Mouse (Mus musculus) frontal cortex, postnatal 25 days (tissue): ENCODE measurements around the gene Appl2.

Experiments
- DNase-seq, 2 experiments: peaks; one replicate each; pipeline ENCODE4 v3.0.0; 2022; ENCODE audit warnings: low spot score in 2 of 2

The Appl2 gene

DNA sequence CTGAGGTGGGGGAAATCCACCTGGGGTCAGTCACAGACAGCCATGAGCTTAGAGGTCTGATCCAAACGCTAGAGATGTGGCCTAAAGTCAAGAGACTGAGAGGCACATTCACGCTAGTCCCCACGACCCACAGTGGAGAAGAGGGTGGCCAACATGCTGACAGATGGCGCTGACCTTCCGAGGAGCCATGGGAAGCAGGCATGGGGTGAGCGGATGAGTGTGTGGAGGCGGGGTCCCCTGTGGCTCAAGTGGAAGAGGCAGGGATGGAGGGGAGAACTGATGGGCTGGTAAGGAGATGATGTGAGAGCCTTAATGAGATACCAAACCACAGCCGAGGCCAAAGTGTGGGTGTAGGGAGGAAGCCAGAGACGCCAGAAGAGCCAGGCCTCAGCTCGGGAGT is 16.8 kb downstream of the Appl2 start:
- no peak for DNase-seq

DNA sequence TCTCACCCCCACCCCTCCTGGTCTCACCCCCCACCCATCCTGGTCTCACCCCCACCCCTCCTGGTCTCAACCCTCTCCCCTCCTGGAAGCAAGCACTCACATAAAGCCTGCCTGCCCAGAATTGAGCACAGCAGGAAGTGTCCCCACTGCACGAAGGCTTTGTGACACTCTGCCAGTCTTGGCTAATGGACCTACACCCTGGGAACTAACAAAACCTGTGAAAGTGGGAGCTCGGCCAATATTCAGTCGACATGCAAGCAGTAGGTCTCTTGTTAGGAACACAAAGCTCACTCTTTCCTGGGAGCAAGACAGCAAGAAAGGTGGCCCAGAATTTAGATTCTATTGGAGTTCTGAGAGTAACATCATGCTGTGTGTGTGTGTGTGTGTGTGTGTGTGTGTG is 17.6 kb downstream of the Appl2 start:
- DNase-seq = no peak

DNA sequence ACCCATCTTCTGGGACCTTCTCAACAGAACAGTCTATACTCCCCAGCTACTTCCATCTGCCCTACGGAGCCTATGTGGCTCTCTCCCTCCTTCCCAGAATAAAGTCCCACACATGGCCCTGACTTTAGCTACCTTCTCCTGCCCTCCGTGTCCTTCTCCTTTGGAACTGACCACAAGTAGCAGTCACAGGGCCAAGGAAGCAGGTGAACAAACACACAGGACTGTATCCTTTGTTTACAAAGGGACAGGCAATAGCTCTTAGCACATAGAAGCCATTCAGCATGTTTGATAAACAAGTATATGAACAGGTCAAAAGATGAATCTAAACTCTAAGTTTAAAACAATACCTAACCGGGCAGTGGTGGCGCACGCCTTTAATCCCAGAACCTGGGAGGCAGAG is 18.7 kb downstream of the Appl2 start:
- DNase-seq = no peak

DNA sequence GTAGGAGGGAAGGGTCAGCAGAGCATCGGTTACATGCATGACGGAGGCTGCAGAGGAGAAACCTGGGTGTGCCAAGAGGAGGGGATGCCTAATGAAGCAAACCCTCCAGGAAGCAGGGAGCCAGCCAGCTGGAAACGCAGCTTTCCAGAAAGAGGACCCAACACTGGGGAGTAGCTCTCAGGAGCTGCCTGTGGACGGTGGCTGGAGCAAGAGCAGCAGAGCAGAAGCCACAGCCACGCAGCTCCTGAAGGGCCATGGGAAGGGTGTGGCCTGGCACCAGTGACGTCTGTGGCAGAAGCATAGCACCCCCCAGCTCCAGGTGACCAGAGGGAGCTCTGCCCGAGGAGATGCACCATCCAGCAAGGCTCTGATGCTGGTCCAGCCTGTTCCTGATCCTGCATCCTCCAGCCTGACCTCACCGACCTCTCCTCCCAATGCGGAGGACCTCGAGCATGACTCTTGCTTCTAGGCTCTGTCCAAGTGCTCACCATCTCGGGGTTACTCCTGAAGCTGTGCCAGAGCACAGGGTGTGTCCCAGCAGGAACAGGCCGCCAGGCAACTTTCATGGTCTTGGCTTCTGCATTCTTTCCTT is 19.3 kb downstream of the Appl2 start:
- no peak for DNase-seq

DNA sequence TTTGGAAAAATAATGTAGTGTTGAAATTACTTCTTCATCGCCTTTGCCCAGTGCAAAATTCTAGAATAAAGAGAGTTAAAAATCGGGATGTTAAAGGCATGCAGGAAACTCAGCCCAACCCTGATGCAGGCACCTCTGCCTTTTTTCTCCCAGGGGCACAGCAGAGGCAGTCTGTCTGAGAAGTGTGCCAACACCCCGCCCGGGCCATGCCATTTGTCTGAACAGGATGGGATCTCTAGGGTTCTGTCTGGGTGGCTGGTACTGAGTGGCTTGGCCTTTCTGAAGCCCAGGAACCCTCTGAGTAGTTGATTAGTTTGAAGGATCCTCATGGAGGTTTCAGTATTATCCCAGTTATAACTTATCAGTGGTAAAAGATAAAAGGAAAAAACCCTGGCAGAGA is 20.3 kb downstream of the Appl2 start:
- DNase-seq = no peak

DNA sequence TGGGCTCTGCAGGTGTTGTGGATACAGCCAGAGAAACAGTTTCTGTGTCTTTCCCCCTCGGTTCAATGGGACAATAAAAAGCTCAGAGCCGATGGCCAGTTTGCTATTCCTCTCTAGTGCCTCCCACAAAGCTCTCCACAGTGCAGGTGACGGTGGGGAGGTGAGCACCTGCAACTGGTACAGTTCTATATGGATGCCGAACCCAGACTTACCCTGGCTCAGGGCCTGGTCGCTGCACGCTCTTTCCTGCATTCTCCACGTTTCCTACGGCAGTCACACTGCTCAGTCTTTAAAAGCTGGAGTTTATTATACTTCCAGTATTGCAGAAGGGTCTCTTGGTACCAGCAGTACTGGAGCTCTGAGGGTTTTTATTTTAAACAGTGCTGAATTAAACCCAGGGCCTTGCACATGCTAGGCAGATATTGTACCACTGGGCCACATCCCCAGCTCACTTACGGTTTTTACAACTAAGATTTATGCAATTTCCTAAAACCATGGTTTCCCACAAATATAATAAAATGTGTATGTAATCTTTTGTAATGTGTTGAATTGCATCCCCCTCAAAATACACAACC is 21.3 kb downstream of the Appl2 start:
- no peak for DNase-seq

DNA sequence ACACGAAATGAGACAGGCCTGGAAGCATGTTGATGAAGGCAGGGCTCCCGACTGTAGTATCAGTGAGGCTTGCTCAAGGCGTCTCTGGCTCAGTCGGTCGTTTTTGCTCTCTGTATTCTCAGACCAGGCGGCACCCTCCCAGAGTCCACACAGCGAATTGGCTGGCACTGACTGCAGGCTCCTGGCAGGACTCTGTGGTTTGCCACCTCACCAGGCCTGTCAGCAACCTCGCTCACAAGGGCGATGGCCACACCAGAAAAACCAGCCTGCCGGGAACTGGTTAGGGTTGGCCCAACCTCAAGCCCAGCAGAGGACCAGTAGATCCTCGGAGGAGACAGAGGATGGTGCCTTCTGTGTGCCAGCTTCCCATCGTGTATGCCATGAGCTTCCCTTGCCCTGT is 23.7 kb downstream of the Appl2 start:
- DNase-seq = no peak

DNA sequence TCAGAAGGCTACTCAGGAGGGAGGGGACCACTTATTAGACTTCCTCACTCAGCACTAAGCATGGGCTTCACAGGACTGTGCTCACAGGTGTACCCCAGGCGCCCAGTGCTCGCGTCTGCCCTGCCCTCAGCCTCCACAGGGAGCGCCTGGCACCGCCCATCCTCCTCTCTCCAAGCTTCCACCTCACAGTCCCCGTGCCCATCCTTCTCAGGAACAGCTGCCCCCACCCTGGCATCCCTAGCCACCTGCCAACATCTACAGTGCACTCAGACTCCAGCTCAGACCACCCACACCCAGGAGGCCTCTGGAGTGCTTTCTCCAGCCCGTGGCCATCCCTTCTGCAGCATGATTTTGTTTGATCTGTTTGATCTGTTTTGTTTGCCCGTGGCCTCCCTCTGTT is 24.5 kb downstream of the Appl2 start:
- DNase-seq = no peak

DNA sequence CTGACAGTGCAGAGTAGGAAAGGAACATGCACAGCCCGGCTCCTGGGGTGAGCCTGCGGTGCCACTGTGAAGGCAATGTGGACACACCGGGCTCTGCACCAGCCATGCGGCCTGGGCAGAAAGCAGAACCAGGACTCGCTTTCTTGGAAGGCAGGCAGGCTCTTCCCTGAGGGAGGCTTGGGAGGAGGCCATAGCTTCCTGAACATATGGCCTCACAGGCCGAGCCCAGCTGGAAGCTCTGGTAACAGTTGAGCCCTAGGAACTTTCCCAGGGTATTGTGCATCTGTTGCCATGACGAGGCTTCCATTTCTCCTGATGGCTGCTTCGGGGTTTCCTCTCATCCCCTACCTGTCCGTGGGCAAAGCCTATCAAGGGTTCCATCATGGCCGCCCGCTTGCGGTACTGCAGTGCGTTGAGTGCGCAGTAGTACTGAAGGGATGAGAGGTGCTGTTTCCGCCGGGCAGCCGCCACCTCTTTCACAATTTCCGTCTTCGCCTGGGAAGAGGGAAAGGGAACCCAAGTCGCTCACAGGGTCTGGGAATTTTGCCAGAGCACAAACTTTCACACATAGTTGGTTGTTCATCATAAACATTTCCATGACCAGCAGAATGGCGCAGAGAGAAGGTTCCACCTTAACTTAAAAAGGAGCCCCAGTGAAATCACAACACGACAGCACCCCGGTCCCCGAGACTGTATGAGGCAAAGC is 28.0 kb downstream of the Appl2 start:
- DNase-seq = no peak

DNA sequence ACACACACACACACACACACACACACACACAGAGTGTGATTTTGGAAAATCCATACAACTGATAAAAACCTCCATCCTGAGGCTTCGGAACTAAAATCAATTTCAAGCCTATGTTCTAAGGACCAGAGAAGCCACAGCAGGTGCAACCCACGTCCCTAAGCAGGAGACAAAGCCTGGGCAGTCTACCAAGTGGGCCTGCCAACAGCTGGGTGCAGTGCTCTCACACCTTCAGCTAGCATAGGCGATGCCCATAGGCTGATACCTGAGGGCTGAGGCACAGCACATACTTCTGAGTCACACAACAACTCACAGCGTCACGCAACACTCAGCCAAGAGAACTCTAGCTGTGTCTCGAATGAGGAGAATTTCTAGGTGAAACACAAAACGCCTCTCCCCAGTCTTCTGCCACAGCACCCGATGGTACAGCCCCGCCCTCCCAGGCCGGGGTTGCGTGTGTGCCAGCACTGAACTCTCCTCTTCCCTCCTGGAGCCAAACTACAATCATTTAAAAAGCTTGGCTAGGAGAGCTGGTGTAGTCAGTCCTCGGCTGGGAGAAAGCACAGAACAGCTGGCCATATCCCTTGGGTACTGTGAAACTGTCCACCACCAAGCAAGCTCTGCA is 29.6 kb downstream of the Appl2 start:
- DNase-seq = no peak

DNA sequence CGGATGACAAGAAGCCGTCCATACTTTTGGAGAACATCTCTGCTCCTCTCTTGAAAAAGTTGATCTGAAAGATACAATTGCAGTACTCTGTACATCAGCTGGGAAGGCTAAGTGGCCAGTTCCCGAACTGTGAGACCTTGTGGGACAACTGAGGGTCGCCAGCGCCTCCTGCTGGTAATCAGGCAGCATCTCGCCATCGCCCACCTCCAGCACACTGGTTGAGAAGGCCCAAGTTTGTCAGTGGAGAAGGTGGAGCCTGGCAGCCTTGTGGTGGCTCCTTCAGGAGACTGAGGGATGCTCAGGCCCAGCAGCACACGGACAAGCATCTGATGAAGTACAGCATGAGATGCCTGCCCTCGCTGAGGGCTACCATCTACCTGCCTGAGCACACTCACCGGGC is 31.2 kb downstream of the Appl2 start:
- DNase-seq = no peak

DNA sequence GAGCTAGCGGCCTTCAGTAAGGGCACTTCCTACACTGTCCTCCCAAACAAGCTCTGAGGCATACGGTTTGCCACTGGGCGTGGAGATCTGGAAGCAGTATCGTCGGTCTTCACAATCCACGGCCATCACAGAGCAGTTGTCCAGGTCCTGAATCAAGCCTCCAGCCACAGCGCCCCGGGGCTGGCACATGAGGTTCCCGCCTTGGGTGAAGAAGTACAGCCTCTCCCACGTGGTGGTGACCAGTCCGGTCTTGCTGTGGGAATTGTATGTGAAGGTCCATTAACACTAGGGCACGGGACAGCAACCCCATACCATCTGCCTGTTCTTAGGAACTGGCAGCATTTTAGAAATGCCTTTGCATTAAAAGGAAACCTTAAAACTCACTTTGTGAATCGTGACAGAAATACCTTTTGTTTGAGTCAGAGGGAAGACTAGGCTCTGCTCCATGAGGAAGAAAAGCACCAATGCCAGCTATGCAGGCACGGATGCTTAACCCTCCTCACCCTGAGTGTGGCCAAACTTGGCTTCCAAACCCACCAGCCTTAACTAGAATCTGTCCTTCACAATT is 35.8 kb downstream of the Appl2 start:
- DNase-seq = no peak

DNA sequence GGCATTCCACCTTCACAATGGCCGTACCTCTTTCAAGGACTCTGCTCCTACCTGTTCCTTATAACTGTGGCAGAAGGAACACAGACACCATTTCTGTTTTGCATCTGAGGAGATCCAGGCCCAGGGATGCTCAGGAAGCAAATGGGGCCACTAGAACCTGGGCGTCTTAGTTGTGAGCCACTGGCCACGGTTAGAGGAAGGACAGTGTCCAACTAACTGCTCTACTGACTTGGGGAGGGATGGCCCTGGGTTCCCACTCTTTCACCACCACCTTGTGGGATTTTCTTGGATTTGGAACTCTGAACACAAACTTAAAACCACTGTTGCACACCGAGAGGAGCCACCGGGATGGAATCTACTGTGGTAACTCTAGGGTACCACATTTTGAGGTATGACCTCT is 36.7 kb downstream of the Appl2 start:
- no peak for DNase-seq

DNA sequence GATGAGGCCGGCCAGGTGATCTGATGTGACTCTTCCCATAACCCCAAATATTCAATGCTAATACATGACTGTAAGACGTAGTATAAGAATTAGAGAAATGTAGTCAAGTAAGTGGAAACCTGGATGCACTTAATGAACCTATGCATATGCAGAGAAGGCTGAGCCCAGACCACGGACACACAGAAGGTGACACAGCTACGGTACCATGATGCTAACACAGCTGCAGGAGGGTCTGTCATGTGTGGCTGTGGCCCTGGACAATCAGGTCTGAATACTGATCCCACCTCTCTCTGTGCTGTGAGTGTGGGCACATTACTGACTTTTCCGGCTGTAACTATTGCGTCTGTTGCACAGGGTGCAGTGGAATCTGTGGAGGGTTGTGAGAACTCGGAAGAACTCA is 38.0 kb downstream of the Appl2 start:
- DNase-seq = no peak

DNA sequence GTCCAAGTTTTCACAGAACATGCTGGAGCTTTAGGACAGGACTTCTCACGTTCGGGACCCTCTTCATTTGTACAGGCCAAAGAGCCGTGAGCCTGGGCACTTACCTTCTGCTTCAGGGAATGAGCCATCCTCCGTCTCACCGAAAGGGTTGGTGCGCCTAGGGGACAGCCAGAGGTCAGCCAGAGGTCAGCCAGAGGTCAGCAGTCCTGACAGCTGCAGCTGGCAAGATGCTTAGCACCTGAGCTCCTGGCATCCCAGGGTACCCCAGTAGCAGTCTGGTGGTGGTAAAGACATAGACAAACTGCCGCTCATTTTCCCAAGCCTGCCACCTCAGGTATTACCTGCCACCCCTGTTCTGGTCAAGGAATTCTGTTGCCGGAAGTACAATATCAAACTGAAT is 39.9 kb downstream of the Appl2 start:
- no peak for DNase-seq

DNA sequence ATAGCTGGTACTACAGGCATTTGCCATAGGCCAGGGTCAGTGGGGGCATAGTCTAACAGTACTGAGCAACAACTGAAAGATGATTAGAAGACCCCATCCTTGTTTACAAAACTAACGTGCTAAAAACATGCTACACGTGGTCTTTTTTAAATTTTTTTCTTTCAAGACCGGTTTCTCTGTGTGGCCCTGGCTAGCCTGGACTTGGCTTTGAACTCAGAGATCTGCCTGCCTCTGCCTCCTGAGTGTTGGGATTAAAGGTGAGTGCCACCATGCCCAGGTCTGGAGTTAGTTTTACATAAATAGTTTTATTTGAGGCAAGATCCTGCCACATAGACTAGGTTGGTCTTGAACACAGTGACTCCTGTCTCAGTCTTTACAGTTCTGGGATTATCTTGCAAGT is 41.4 kb downstream of the Appl2 start:
- DNase-seq = no peak

DNA sequence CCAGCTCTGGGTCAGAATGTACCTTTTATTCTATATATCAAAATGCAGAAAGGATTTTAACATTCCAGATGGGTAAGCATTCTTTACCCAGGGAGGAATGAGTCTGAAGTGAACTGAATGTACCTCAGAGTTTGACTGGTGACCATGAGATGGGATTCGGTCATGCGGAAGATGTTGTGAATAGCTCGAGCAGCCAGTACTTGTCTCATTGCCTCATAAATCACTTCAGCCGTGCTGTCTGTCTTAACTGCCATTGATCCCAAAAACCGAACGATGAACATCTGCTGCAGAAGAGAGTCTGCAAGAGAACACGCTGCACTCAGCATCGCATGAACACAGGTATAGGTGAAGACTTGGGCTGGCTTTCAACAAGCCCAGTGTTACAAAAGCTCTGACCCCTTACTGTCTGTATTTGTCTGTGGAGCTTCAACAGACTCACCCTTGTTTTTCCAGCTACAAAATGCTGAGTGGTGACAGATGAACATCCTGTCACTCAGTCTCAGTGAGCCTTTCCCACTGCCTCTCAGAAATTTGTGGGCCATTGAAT is 42.8 kb downstream of the Appl2 start:
- no peak for DNase-seq

DNA sequence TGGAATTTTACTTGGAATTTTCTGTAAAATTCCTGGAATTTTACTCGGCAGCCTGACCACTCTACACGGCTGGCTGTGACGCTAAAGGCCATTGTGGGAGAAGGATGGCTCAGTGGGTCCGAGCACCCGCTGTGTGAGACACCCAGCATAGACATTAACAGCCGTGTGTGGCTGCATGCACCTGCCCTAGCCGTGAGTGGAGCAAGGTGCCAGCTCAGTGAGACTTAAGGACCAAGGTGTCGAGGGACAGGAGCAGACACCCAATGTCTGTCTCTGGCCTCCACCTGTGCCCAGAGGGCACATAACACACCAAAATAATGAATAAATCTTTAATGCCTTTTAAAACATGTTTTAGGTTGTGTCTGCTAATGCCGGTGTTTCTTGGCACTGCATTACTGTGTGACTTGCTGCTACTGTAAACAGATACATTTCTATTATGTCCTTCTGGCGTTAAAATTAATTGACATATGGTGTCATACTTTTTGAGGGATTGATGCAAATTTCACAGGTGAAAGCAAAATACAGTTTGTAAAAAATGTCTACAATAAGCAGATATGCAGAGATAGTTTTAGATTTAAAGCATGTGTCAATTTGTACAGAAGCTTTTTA is 44.5 kb downstream of the Appl2 start:
- no peak for DNase-seq

DNA sequence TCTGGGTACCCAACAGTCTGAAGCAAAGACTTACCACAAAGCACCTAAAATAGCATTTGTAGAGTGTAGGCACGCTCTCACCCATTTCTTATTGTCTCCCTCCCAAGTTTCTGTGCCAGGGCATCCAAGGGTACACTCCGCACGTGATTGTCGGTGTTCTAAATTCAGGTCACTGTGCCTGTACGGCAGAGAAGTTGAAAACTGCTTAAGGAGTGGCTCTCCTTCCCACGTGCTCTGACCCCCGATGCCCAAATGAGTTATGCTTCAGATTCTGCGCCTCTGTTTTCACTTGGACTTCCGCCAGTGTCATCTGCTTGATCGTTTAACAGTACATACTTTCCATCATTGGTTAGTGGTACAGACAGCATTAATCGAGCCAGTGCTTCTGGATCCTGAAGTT is 47.9 kb downstream of the Appl2 start:
- no peak for DNase-seq

DNA sequence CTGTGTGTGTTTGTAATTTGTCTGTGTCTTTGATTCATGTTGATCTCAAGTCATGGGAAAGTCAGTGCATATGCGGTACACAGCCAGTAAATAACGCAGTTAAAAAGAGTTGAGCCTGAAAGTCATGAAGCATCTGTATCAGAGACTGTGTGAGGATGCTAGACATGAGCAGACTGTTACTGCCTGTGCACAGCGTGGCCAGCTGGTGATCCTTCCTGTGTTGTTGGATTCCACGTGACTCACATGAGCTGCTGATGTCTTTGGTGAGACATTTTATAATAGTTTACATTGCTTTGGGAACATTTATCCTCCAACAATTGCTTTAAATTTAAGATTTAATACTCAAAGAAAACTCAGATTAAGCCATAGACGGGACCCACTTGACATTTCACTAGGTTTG is 54.0 kb downstream of the Appl2 start:
- DNase-seq = no peak

DNA sequence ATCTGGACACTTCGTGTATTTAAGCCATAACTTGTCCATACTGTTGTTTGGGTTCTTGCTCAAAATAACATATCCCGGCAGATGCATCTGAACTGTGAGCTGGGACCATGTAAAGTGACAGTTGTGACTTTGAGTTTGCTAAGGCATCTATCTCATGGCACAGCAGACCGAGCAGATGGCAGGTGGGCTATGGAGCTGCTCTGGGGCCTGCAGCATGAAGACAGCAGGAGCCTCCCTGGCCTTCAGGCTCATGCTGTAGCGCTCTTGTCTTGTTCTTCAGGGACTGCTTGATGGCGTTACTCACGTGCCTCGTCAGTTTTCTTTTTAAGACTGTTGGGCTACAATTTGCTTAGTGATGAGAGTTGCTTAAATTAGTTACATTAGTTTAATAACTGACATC is 55.9 kb downstream of the Appl2 start:
- no peak for DNase-seq

DNA sequence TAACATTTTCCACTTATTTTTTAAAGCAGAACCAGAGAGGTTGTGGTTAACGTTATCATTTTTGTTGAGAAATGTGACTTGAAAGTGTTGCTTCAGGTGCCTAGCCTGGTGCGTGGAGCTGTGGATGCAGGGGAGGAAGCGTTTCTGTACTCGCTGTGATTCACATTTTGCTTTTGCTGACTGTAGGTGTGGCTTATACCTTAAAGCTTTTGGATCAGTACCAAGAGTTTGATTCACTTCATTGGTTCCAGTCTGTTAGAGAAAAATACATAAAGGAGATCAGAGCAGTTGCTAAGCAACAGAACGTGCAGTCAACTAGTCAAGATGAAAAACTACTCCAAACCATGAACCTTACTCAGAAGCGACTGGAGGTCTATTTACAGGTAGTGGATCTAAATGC is 57.7 kb downstream of the Appl2 start:
- no peak for DNase-seq
